In the genomic region with DNA sequence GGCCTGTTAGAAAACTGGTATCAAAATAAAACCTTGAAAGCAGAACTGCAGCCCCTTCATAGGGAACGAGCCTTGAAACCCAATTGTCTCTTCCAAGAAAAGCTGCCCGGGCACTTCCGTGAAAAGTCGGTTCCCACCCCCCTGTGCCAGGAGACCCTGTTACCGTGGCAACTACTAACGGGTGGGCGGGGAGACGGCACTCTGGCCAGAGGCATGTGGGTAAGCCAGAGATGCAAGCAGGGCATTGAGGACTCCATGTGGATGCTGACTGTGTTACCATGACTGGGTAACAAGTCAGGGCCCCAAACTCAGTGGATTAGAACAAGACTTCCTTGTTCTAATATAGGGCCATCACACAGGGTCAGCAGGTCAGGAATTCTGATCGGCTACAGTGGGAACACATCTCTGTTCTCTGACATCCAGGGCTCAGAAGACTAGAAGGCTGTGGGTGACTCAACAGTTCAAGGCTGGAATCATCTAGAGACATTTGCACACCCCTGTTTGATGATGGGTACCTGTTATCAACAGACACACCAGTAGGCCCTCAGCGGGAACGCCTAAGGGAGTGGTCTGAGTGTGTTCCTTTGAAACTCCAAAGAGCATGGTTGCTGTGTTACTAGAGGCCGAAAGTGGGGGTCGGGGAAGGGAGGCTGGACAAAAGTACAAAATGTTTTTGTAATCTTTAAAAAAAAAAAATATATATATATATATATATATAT, we compare ENCODE assay signal across 10 mouse cellular contexts.
DNase-seq lines count a peak whose midpoint lies in the region; ATAC-seq and TF ChIP-seq lines count a peak whose summit lies in the region.
"Had no signal": no experiment of that assay in that cellular context is flagged by ENCODE, and none has a peak within 500 bp of the region (broad histone marks: within the 10 kb centered on the region; RNA-seq: fewer than 3 reads in every experiment).

No protein-coding gene starts in this region.

- H3K4me1 ChIP-seq in hindbrain, embryonic 13.5 days (replicated peaks), result peaks cover 40% of the 10 kb centered on the region
- peaks cover 20% of the 10 kb centered on the region for H3K4me1 ChIP-seq in midbrain, embryonic 14.5 days (ENCODE audit: control insufficient read depth, insufficient read depth, low read length)
- H3K4me1 ChIP-seq in kidney, adult 2 months (ENCODE audit: control insufficient read depth, insufficient read depth, low read length), result no peaks in the 10 kb centered on the region

- H3K36me3 ChIP-seq in hindbrain, embryonic 13.5 days, result no peaks in the 10 kb centered on the region
- no peaks in the 10 kb centered on the region for H3K36me3 ChIP-seq in midbrain, embryonic 14.5 days (ENCODE audit: control insufficient read depth, insufficient read depth, low read length)
- no peaks in the 10 kb centered on the region for H3K36me3 ChIP-seq in kidney, adult 2 months (ENCODE audit: control insufficient read depth, insufficient read depth, low read length)

- intact Hi-C loops in gastrocnemius, postnatal 14 days (cut with DNase I; ENCODE audit: low total_unique reads), result no loop called here

- TF ChIP-seq POLR2A in brain, embryonic 14.5 days (IDR thresholded peaks at IDR 0.05; ENCODE audit: borderline replicate concordance, extremely low read depth, insufficient read depth, insufficient read length, poor library complexity, severe bottlenecking), result no peak
- no peak for TF ChIP-seq POLR2A in kidney, adult 2 months (IDR thresholded peaks at IDR 0.05; ENCODE audit: low read depth, low read length)

- 0 out of 2 replicates have a peak, but pooled peaks cover 3% of the 10 kb centered on the region for H3K27me3 ChIP-seq in hindbrain, embryonic 13.5 days
- no peaks in the 10 kb centered on the region for H3K27me3 ChIP-seq in midbrain, embryonic 14.5 days (ENCODE audit: control insufficient read depth, insufficient read depth, low read length)
- no peaks in the 10 kb centered on the region for H3K27me3 ChIP-seq in kidney, adult 2 months (replicated peaks; ENCODE audit: control insufficient read depth, insufficient read depth, low read length)

- no peaks in the 10 kb centered on the region for H3K9me3 ChIP-seq in hindbrain, embryonic 13.5 days
- no peaks in the 10 kb centered on the region for H3K9me3 ChIP-seq in midbrain, embryonic 14.5 days (ENCODE audit: control insufficient read depth, low read length)

- peak; percentile 69 for ATAC-seq in hindbrain, embryonic 13.5 days (ENCODE audit: low FRiP score)
- ATAC-seq in midbrain, embryonic 14.5 days (ENCODE audit: low FRiP score, low TSS enrichment), result peak; percentile 76; the same call in 1 of the 2 replicates

- H3K4me3 ChIP-seq in hindbrain, embryonic 13.5 days, result no peak overlapping the region
- H3K4me3 ChIP-seq in midbrain, embryonic 14.5 days (replicated peaks; ENCODE audit: low read depth, low read length), result no peak overlapping the region
- H3K4me3 ChIP-seq in kidney, adult 2 months (ENCODE audit: insufficient read depth, low read depth, low read length), result no peak overlapping the region

- H3K27ac ChIP-seq in hindbrain, embryonic 13.5 days, result no peak overlapping the region
- H3K27ac ChIP-seq in midbrain, embryonic 14.5 days (replicated peaks; ENCODE audit: low read depth, low read length), result no peak overlapping the region
- H3K27ac ChIP-seq in kidney, adult 2 months (ENCODE audit: insufficient read depth, low read depth, low read length), result no peak overlapping the region

- H3K4me2 ChIP-seq in hindbrain, embryonic 13.5 days, result peak overlapping the region; percentile 6; the same call in 1 of the 2 replicates
- peak overlapping the region; percentile 15; the same call in 1 of the 2 replicates for H3K4me2 ChIP-seq in midbrain, embryonic 14.5 days (ENCODE audit: low read length)

- H3K9ac ChIP-seq in hindbrain, embryonic 13.5 days, result no peak overlapping the region
- H3K9ac ChIP-seq in midbrain, embryonic 14.5 days (replicated peaks; ENCODE audit: low read length), result no peak overlapping the region

- no peak for TF ChIP-seq CTCF in brain, embryonic 14.5 days (IDR thresholded peaks at IDR 0.05; ENCODE audit: borderline replicate concordance, extremely low read depth, insufficient read depth, insufficient read length)
- no peak for TF ChIP-seq CTCF in kidney, adult 2 months (conservative IDR thresholded peaks at IDR 0.05; ENCODE audit: insufficient read depth, insufficient read length, low read depth, low read length)

- WGBS in hindbrain, embryonic 13.5 days, result 36% methylated on average over 13 of the region's 13 CpGs
- WGBS in midbrain, embryonic 14.5 days, result 35% methylated on average over 13 of the region's 13 CpGs
- WGBS in kidney, adult 2 months, result 58% methylated on average over 13 of the region's 13 CpGs

- peak; percentile 91 for DNase-seq in brain, embryonic 14.5 days (ENCODE audit: low read depth)
- DNase-seq in embryo, embryonic 11 days, result peak; percentile 75
- peak; percentile 85 for DNase-seq in midbrain, embryonic 14.5 days
- DNase-seq in gastrocnemius, postnatal 14 days, result no peak
- DNase-seq in kidney, adult 2 months, result no peak
- DNase-seq in urinary bladder, postnatal 4 days (ENCODE audit: low spot score in 2 of 2), result no peak
- DNase-seq: heart, postnatal 4 days; layer of hippocampus, postnatal 36 days; thymus, postnatal 36 days had no signal

Comparison
In these comparisons a context has a peak if more than half of its experiments do, and no peak if none do; other contexts are left out.
1. DNase-seq: peak in brain, embryonic 14.5 days (single experiment), embryo, embryonic 11 days (single experiment) and midbrain, embryonic 14.5 days (single experiment); none in gastrocnemius, postnatal 14 days (single experiment), kidney, adult 2 months (single experiment) and urinary bladder, postnatal 4 days (0 of 2).